Mouse (Mus musculus): ENCODE results near the gene Aunip. TPM values are rescaled to one million over a fixed set of nuclear protein-coding genes. Genes with fewer than 3 reads are reported as not detected.

The Aunip gene
- polyA plus RNA-seq, 1 experiment from 2014 or later: 19.3 TPM

DNA sequence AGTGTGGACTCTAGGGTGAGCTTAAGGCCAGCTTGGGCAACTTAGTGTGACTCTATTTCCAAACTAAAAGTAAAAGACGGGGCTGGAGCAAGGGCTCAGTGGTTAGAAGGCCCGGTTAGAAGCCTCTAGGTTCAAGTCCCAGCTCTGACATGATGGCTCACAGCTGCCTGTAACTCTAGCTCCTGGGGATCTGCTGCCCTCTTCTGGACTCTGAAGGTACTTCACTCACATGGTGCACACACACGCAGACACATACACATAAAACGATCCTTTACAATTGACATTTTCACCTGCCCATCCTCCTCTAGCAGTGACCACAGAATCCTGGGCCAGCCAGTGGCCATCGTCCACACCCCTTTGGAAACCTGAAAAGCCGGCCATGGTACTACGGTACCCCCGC lies 39.1 kb downstream of the Aunip start:
- Histone ChIP-seq H3K27ac (no peak overlapping the region), H3K4me3 (0 out of 2 replicates have a peak overlapping the region, but pooled peaks have one; percentile 78), H3K36me3 (peaks cover 61% of the 10 kb centered on the region), H3K4me1 (replicated peaks) (peaks cover 40% of the 10 kb centered on the region), H3K27me3 (ENCODE audit: insufficient read depth, poor library complexity, severe bottlenecking) (no peaks in the 10 kb centered on the region), H3K9me3 (peaks cover 10% of the 10 kb centered on the region)
- 98% methylated on average over 8 of the region's 8 CpGs for WGBS
- no peak for DNase-seq (ENCODE audit: low spot score)

DNA sequence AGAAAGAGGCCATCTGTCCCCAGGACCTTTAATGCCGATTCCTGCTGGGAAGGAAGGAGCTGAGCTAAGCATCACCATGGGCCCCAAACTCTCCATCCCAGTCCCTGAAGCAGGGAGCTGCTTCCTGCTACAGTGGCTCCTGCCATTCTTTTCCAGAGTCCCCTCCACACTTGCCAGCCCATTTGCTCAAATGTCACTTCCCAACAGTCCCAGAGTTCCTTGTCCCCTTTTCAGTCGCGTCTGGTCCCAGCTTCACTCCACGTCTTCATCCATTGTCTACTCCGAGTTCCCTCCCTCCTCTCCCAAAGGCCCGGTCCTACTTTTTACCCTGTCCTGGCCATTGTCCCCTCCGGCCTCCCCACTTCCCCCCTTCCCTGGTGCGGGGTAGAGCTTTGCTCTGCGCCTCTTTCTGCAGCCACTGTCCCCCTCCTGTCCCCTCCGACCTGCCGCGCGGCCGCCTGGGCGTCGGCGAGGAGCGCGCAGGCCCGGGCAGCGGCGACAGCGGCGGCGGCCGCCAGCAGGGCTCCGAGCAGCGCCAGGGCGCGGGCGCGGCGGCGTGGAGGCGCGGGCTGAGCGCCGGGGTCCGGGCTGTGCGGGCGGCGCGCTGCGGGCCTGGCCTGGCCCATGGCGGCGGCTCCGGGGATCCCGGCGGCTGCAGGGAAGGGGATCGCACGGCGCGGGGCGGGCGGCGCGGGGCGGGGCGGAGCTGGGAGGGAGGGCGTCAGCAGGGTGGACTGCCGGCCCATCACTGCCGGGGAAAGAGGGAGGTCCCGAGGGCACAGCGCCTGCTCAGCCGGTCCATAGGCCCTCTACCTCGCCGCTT lies 40.9 kb downstream of the Aunip start, which contains the start of gene Selenon:
Gene Selenon, minus strand, starts transcription at position 673 of the 823 bp plus-strand sequence.
- WGBS: under 1% methylated on average over 63 of the region's 67 CpGs
- H3K27ac ChIP-seq: peak within 1 kb of the TSS; percentile 96
- peak; percentile 79 for DNase-seq (ENCODE audit: low spot score)
- no peaks in the 10 kb centered on the region for H3K27me3 ChIP-seq (ENCODE audit: insufficient read depth, poor library complexity, severe bottlenecking)
- H3K36me3 ChIP-seq: peaks cover 43% of the 10 kb centered on the region
- peaks cover 43% of the 10 kb centered on the region for H3K4me1 ChIP-seq (replicated peaks)
- peak within 1 kb of the TSS; percentile 78 for H3K4me3 ChIP-seq
- peaks cover 10% of the 10 kb centered on the region for H3K9me3 ChIP-seq

DNA sequence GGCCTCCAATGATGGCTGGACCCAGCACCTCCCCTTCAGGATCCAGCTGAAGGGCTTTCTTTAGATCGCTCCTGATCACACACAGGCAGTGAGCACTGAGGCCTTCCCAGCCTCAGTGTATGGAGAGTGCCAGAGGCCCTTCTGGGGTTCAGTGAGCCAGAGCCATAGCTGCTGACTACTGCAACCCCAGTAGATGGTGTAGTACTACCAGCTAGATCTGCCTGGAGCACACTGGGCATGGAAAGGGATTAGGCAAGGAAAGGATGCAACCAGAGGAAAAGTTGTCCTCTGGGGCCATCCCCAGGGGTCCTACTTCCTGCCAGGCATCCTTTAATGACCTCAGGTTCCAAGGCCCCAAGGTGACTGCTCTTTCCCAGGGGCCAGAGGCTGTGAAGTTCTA lies 42.8 kb downstream of the Aunip start:
- WGBS: 70% methylated on average over 1 of the region's 1 CpGs
- H3K36me3 ChIP-seq: peaks cover 24% of the 10 kb centered on the region
- H3K4me3 ChIP-seq: no peak overlapping the region
- peaks cover 40% of the 10 kb centered on the region for H3K4me1 ChIP-seq (replicated peaks)
- H3K27ac ChIP-seq: 0 out of 2 replicates have a peak overlapping the region, but pooled peaks have one; percentile 8
- no peaks in the 10 kb centered on the region for H3K27me3 ChIP-seq (ENCODE audit: insufficient read depth, poor library complexity, severe bottlenecking)
- DNase-seq (ENCODE audit: low spot score): no peak
- H3K9me3 ChIP-seq: peaks cover 10% of the 10 kb centered on the region

DNA sequence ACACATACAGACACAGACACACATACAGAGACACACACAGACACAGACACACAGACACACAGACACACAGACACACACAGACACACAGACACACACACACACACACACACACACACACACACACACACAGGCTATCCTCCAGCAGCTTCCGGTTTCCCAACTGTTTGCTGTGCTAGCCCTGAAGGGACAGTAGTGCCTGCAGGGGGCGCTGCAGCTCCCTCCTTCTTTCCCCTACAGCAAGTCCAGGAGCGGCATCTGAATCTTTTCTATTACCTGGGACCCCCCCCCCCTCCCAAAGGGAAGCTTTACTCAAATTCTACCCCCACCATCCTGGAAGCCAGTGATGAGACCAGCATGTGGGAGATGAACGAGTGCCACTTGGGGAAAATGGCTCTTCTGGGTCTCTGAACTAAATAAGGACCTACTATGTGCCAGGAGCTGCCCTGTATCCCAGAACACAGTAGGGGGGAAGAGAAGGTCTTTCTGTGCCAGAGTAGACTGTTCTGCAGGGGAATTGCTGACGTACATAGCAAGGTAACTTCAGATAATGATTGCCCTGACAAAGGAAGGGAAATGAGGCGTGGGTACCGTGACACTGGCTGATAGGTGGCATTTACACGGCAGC lies 45.3 kb downstream of the Aunip start:
- H3K36me3 ChIP-seq: 0 out of 2 replicates have a peak, but pooled peaks cover 1% of the 10 kb centered on the region
- H3K9me3 ChIP-seq: no peaks in the 10 kb centered on the region
- H3K27ac ChIP-seq: no peak overlapping the region
- no peaks in the 10 kb centered on the region for H3K27me3 ChIP-seq (ENCODE audit: insufficient read depth, poor library complexity, severe bottlenecking)
- H3K4me1 ChIP-seq (replicated peaks): peaks cover 35% of the 10 kb centered on the region
- peak; percentile 35 for DNase-seq (ENCODE audit: low spot score)
- WGBS: 70% methylated on average over 8 of the region's 8 CpGs
- no peak overlapping the region for H3K4me3 ChIP-seq

DNA sequence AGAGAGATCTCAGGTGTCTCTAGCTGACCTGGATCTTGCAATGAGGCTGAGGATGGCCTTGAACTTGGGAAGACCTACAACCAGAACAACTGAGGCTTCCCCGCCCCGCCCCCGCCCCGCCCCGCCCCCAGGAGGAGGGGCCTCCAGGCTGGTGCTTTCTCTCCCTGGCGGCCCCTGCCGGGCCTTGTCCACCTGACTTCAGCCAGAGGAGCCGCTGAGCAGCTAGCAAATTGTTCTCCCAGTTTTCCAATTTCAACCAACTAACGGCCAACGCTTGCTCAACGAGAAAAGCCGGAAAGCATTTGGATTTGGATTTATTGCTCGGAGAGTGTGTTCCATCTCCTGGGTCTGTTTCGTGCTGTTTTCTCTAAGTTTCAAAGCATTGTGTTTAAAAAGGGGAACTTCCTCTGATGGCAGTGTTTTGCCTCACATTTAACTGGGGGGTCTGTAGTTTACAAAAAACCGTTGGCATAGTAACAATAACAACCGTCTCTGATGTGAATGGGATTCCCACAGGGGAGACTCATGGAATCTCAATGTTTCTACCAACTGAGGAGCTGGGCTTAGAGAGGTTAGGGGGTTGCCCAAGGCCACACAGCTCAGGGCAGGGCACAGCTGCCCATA lies 46.9 kb downstream of the Aunip start:
- DNase-seq (ENCODE audit: low spot score): peak; percentile 54
- H3K4me1 ChIP-seq (replicated peaks): peaks cover 25% of the 10 kb centered on the region
- H3K36me3 ChIP-seq: peaks cover 4% of the 10 kb centered on the region; the same call in 1 of the 2 replicates
- 14% methylated on average over 16 of the region's 16 CpGs for WGBS
- H3K27me3 ChIP-seq (ENCODE audit: insufficient read depth, poor library complexity, severe bottlenecking): no peaks in the 10 kb centered on the region
- H3K4me3 ChIP-seq: no peak overlapping the region
- no peaks in the 10 kb centered on the region for H3K9me3 ChIP-seq
- H3K27ac ChIP-seq: peak overlapping the region; percentile 62; the same call in 1 of the 2 replicates

DNA sequence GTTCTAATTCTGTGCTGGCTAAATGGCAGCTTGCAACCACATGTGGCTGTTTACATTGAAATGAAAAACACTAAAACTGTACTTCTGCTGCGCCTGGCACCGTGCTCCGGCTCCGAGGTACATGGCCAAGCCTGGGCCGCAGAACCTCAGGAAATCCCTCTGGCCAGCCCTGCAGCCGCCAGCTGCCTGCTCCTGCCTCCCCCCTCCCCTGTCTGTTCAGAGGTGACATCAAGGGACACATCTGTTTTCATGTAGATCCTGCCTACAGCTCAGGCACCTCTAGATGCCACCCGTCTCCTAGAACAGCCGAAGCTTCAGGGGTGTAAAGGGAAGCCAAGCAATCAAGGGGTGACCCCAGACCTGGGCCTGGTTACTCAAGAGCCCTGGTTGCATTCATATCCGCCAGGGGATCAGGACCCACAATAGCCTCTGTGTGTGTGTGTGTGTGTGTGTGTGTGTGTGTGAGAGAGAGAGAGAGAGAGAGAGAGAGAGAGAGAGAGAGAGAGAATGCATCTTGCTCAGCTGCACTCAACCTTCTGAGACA lies 47.8 kb downstream of the Aunip start:
- peak overlapping the region; percentile 62 for H3K27ac ChIP-seq
- 55% methylated on average over 9 of the region's 9 CpGs for WGBS

DNA sequence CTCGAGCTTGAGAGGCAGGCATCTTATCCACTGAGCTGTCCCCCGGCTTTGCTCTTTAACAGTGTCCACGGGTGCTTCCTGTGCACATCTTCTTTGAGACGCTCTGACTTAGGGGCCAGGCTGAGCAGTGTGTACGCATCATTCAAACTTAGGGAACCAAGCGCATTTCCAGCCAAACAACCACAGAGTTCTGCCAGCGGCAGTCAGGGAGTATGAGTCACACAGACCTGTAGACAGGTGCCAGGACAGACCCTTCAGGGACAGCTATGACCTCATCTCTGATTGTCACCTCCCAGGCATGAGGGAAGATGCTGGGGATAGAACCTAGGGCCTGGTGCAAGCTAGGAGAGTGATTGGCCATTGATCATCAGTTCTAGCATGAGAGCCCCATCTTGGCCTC lies 48.4 kb downstream of the Aunip start:
- Histone ChIP-seq H3K4me3 (no peak overlapping the region), H3K27ac (no peak overlapping the region), H3K36me3 (peaks cover 9% of the 10 kb centered on the region; the same call in 1 of the 2 replicates), H3K4me1 (replicated peaks) (peaks cover 25% of the 10 kb centered on the region), H3K27me3 (ENCODE audit: insufficient read depth, poor library complexity, severe bottlenecking) (no peaks in the 10 kb centered on the region), H3K9me3 (no peaks in the 10 kb centered on the region)
- DNase-seq (ENCODE audit: low spot score): no peak
- 86% methylated on average over 7 of the region's 7 CpGs for WGBS

More for the DNA sequence above, 47.8 kb downstream of the Aunip start:
- Histone ChIP-seq H3K4me1 (replicated peaks) (peaks cover 25% of the 10 kb centered on the region), H3K4me3 (no peak overlapping the region), H3K27me3 (ENCODE audit: insufficient read depth, poor library complexity, severe bottlenecking) (no peaks in the 10 kb centered on the region), H3K36me3 (peaks cover 4% of the 10 kb centered on the region; the same call in 1 of the 2 replicates), H3K9me3 (no peaks in the 10 kb centered on the region)
- no peak for DNase-seq (ENCODE audit: low spot score)

DNA sequence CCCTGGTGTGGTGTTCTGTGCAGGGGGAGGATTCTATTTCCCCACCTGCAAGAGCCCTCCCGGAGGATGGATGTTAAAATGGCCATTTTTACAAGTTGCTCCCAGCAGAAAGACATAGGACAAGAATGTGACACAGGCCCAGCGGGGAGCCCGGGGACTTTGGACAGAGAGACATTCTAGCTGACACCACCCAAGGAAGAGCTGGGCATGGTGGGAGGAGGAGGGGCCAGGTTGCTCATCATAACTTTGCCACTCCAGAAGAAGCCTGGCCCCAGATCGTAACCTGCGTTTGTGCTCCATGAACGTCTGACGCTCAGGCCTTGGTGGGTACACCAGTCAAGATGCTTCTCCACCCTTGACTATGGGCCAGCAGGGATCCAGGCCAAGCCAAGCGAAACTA lies 49.9 kb downstream of the Aunip start:
- Histone ChIP-seq H3K4me1 (replicated peaks) (peaks cover 25% of the 10 kb centered on the region), H3K36me3 (peaks cover 23% of the 10 kb centered on the region), H3K9me3 (no peaks in the 10 kb centered on the region), H3K4me3 (no peak overlapping the region), H3K27me3 (ENCODE audit: insufficient read depth, poor library complexity, severe bottlenecking) (no peaks in the 10 kb centered on the region), H3K27ac (no peak overlapping the region)
- WGBS: 90% methylated on average over 8 of the region's 8 CpGs
- no peak for DNase-seq (ENCODE audit: low spot score)

DNA sequence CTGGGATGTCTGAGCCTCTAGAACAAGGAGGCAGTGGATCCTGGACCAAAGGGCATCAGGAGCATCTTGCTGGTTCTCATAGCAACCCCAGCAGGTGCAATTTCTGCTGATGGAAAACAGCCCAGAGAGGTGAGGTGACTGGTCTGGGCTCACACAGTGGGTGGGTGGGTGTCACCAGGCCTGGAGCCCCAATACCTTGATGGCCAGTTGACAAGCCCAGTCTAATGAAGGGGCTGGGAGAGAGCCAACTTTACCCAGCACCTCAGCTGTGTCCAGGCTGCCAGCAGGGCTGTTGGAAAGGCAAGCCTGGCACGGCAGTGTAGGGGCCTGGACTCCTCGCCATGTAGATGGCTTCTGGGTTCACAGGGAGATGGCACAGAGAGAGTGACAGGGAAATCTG lies 51.2 kb downstream of the Aunip start:
- Histone ChIP-seq H3K27me3 (ENCODE audit: insufficient read depth, poor library complexity, severe bottlenecking) (no peaks in the 10 kb centered on the region), H3K9me3 (no peaks in the 10 kb centered on the region), H3K36me3 (peaks cover 28% of the 10 kb centered on the region), H3K4me1 (replicated peaks) (peaks cover 18% of the 10 kb centered on the region), H3K4me3 (no peak overlapping the region), H3K27ac (no peak overlapping the region)
- no peak for DNase-seq (ENCODE audit: low spot score)
- WGBS: 91% methylated on average over 2 of the region's 2 CpGs

DNA sequence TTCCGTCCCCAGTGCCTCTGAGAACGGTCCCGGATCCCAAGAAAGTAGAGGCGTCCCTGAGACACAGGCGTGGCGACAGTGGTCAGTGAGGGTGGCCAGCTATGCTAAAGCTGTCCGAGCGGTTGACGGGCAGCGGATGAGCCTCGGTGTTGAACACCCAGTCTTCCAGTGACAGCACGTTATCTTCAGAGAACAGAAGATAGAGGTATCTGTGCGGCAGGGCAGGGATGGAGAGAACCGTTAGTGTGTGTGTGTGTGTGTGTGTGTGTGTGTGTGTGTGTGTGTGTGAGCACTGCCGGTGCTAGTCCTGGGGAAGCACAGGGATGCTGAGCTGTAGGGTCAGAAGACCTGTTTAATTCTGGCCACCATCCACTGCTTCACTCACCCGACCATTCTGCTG lies 52.8 kb downstream of the Aunip start:
- WGBS: 90% methylated on average over 16 of the region's 16 CpGs
- Histone ChIP-seq H3K27ac (no peak overlapping the region), H3K4me1 (replicated peaks) (peaks cover 17% of the 10 kb centered on the region), H3K27me3 (ENCODE audit: insufficient read depth, poor library complexity, severe bottlenecking) (no peaks in the 10 kb centered on the region), H3K36me3 (peaks cover 28% of the 10 kb centered on the region), H3K4me3 (no peak overlapping the region), H3K9me3 (no peaks in the 10 kb centered on the region)
- no peak for DNase-seq (ENCODE audit: low spot score)

DNA sequence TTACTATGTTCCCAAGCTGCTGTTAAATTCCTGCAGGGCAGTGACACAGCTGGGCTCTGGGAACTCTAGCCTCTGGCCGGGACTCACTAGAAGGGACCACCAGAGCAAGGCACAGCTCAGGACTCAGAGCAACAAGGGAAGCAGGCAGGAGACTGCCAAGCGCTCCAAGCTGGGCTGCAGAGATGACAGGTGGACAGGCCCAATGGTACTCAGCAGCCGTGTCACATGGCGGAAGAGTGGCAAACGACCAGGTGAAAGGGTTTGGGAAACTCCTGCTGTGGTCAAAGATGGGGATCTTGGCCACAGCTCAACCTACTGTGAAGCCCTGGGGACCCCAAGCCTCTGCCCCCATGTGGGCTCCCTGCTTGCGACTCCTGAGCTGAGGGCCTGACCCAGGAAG lies 53.3 kb downstream of the Aunip start:
- Histone ChIP-seq H3K9me3 (no peaks in the 10 kb centered on the region), H3K36me3 (peaks cover 28% of the 10 kb centered on the region), H3K27me3 (ENCODE audit: insufficient read depth, poor library complexity, severe bottlenecking) (no peaks in the 10 kb centered on the region), H3K4me1 (replicated peaks) (peaks cover 13% of the 10 kb centered on the region), H3K4me3 (no peak overlapping the region), H3K27ac (no peak overlapping the region)
- 82% methylated on average over 6 of the region's 6 CpGs for WGBS
- DNase-seq (ENCODE audit: low spot score): no peak

DNA sequence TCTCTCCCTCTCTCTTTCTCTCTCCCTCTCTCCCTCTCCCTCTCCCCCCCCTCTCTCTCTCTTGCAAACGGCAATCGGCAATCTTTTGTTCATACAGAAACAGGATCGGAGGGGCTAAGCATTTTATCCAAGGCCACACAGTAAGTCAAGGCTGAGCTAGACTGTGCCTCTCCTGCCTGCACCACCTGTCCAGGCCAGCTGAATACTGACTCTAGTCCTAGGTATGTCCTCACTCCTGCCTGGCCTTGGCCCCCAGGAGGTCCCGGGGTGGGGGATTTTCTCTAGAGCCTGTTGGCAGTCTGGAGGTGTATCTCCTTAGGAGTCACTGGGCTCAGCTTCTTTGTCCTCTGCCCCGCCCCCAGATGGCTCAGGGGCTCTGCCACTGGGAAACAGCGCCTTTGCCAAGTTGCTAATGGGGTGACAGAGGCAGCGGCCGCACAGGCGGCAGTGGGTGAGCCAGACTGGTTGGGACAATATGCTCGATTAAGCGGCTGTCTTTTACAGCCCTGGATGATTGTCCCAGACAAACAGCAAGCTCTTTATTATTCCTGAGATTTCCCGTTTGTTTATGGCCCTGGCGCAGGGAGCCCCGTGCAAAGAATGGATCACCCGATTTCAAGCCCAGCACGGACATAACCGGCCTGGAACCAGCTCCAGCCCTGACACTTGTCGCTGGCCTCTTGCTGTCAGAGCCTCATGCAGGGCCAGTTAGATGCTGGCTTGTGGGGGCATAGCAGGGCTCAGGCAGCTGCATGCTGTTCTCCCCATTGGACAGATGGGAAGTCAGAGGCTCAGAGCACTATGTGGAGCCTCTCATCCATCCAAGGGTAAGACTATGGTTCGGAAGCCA lies 56.8 kb downstream of the Aunip start:
- no peak for DNase-seq (ENCODE audit: low spot score)
- 31% methylated on average over 19 of the region's 19 CpGs for WGBS
- H3K27ac ChIP-seq: peak overlapping the region; percentile 50; the same call in 1 of the 2 replicates

More for the DNA sequence above, 56.8 kb downstream of the Aunip start:
- Histone ChIP-seq H3K9me3 (no peaks in the 10 kb centered on the region), H3K36me3 (peaks cover 24% of the 10 kb centered on the region), H3K27me3 (ENCODE audit: insufficient read depth, poor library complexity, severe bottlenecking) (no peaks in the 10 kb centered on the region), H3K4me3 (no peak overlapping the region), H3K4me1 (replicated peaks) (peaks cover 24% of the 10 kb centered on the region)

Measured in hindbrain, embryonic 10.5 days (tissue).